ENCODE assay signal across 8 mouse cellular contexts in the genomic region with DNA sequence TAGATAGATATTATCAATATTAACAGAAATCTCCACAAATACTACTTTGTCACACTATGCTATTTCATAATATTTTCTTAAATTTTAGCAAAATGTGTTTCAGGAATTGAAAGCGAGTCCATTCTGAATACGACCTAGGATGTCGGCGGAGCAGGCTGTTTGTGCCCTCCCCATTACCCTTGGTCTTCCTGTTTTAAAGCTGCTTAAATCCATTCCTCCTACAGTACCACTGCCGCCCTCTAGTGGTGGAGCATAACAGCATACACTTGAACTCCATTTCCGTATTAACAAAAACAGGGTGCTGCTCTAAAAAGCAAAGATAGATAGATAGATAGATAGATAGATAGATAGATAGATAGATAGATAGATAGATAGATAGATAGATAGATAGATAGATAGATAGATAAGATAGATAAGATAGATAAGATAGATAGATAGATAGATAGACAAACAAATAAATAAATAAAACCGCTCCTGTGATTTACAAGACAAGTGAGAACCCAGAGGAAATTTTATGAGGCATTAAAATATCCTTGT. TPM values are rescaled to one million over a fixed set of nuclear protein-coding genes. Genes with fewer than 3 reads are reported as not detected.
DNase-seq lines count a peak whose midpoint lies in the region.

No protein-coding gene starts in this region.

- DNase-seq in ES-CJ7 (ENCODE audit: low read depth, low spot score): peak; percentile 84
- peak; percentile 78 for DNase-seq in adrenal gland, adult 2 months
- DNase-seq in embryo, embryonic 9.5 days (ENCODE audit: extremely low spot score): peak; percentile 62
- peak; percentile 55 to 64 for DNase-seq in heart, adult 9 months (ENCODE audit: low spot score in 2 of 2)
- DNase-seq in layer of hippocampus, adult 9-10 months (ENCODE audit: low spot score): peak; percentile 65
- DNase-seq in lung, postnatal 10 days: peak; percentile 89
- DNase-seq in right cerebral cortex, postnatal 4 days: peak; percentile 77
- peak; percentile 50 to 80 for DNase-seq in urinary bladder, postnatal 4 days (ENCODE audit: low spot score in 2 of 2)

RNA-seq across cellular contexts. Expression of gene Alpk1, which starts 17.2 kb away (rescaled TPM):
- 1 to 10 TPM; 6.8 to 9.2 TPM for total RNA-seq in adrenal gland, adult 2 months (2021)
- polyA plus RNA-seq in adrenal gland, adult 2 months (2012; rRNA removed): 0.75 and 1.2 TPM in 2 replicates

RNA-seq across cellular contexts. Expression of gene Tifa, which starts 26.5 kb away (rescaled TPM):
- total RNA-seq in adrenal gland, adult 2 months (2021): 1 to 10 TPM; 3.4 to 6.5 TPM
- 16.4 and 23.6 TPM in 2 replicates for polyA plus RNA-seq in adrenal gland, adult 2 months (2012; rRNA removed)

Comparison
In these comparisons a context has a peak if more than half of its experiments do, and no peak if none do; other contexts are left out.
1. Peak in every context shown above with its lines: DNase-seq.